Mouse (Mus musculus) heart, adult 2 months (tissue): Measurements from ENCODE around the gene Strbp. TPM values are rescaled to one million over a fixed set of nuclear protein-coding genes. Genes with fewer than 3 reads are reported as not detected.

Experiments
- DNase-seq, 2 experiments: peaks; one replicate each; pipeline ENCODE4 v3.0.0; 2021
- H3K27ac ChIP-seq: fragments of 200-600 bp; 2 replicates; pipeline ENCODE4 v1.8.1; 2022
- H3K27me3 ChIP-seq: fragments of 200-500 bp; 2 replicates; pipeline ENCODE4 v1.6.1; 2012; ENCODE audit warnings: mild to moderate bottlenecking, low read length, inconsistent platforms, mixed read lengths; ENCODE audit not compliant: control insufficient read depth, insufficient read depth
- H3K36me3 ChIP-seq: fragments of 200-500 bp; 2 replicates; pipeline ENCODE4 v1.6.1; 2012; ENCODE audit warnings: low read length, inconsistent platforms; ENCODE audit not compliant: control insufficient read depth, insufficient read depth
- H3K4me1 ChIP-seq: fragments of 200-500 bp; 2 replicates; pipeline ENCODE4 v1.6.1; 2011; ENCODE audit warnings: low read length; ENCODE audit not compliant: control insufficient read depth, insufficient read depth
- H3K4me3 ChIP-seq: fragments of 200-600 bp; 2 replicates; pipeline ENCODE4 v1.8.1; 2022
- H3K79me2 ChIP-seq: fragments of 200-500 bp; replicated peaks from 2 replicates; pipeline ENCODE4 v1.6.1; 2012; ENCODE audit warnings: mild to moderate bottlenecking, inconsistent platforms, low read length, moderate library complexity, mixed read lengths; ENCODE audit not compliant: control insufficient read depth, insufficient read depth
- H3K9ac ChIP-seq: fragments of 200-500 bp; 2 replicates; pipeline ENCODE4 v1.6.1; 2012; ENCODE audit warnings: low read depth, mild to moderate bottlenecking, control low read depth, inconsistent platforms, low read length, mixed read lengths
- CTCF ChIP-seq: fragments of 200-600 bp; IDR thresholded peaks from 2 replicates; pipeline ENCODE4 v1.8.1; 2022; ENCODE audit warnings: antibody characterized with exemption, mild to moderate bottlenecking, moderate library complexity
- EP300 ChIP-seq: fragments of 200-500 bp; IDR thresholded peaks from 2 replicates; pipeline ENCODE4 v1.6.1; 2011; ENCODE audit warnings: low read depth, low read length, control low read depth; ENCODE audit not compliant: insufficient read depth
- POLR2A ChIP-seq: fragments of 200-500 bp; IDR thresholded peaks from 2 replicates; pipeline ENCODE4 v1.6.1; 2011; ENCODE audit warnings: mild to moderate bottlenecking, low read depth, low read length, control low read depth; ENCODE audit not compliant: insufficient read depth
- WGBS: fragments of 180-500 bp; shearing (Covaris S2); methylation state at CpG from one replicate; pipeline ENCODE4 v1.1.7; 2018; 5-methylcytosine and 5-hydroxymethylcytosine counted together
- intact Hi-C: fragments of 180-260 bp; cut with DNase I; formaldehyde crosslinking; loops from one replicate; pipeline ENCODE4 v1.15.1; 2025
- long read RNA-seq: library from polyadenylated mRNA; stranded (forward); transcript quantifications from one replicate; pipeline ENCODE4 v2.0.0, GENCODE M21; 2021
- polyA plus RNA-seq: library from polyadenylated mRNA; depleted of rRNA; stranded (reverse); fragments of >200 nt; gene quantifications from 2 replicates; pipeline ENCODE4 v1.2.3, GENCODE M21; 2012; rRNA removed
- total RNA-seq, 2 experiments: library from RNA; stranded (reverse); gene quantifications; 2 replicates each; pipeline ENCODE4 v1.2.3; 2021

Strbp gene
- total RNA-seq = 10 to 100 TPM; 17.4 to 20.0 TPM
- 1.5 and 3.5 TPM in 2 replicates for polyA plus RNA-seq
- long read RNA-seq, transcript Strbp-202 (18 exons, 3,144 nt) = major isoform, 9 of 14 reads
- long read RNA-seq, partial matches to known transcripts = 0 of 14 reads
- long read RNA-seq, other reads (novel, unspliced or antisense) = 5 of 14 reads

DNA sequence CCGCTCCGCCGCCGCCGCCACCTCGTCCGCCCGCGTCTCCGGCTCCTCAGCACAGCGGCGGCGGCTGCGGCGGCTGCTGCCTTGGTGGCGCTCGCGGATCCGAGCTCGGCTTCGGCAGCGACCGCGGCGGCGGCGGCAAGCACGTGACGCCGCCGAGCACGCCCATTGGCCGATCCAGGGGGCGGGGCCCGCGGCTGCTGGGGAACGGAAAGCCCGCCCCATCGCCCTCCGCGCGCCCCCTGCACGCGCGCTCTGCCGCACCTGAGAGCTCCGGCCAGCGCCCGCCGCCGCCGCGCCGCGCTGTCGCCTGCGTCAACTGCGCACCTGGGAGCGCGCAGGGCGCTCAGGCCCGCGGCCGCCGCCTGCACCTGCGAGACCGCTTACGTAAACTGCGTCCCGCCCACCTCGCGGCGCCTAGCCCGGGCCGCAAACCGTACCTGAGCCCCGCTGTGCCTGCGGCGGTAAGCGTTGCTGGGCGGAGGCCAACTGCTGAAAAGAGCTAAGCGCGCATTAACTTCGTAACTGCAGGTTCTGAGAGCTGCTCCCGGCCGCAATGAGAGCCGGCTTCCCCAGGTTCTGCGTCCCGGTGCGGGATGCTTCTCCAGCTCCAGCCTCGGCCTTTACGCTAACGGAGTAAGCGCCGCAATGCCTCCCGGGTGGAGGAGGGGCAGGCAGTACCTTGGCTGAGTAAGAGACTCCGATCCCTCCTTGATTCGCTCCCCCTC, at the start of gene Strbp:
TSS of gene Strbp (minus strand) at position 630 of the 725 bp plus-strand sequence.
- peak within 1 kb of the TSS; percentile 95 for H3K9ac ChIP-seq
- 3% methylated on average over 98 of the region's 98 CpGs for WGBS
- no peaks in the 10 kb centered on the region; the same call in 1 of the 2 replicates for H3K79me2 ChIP-seq
- H3K36me3 ChIP-seq = no peaks in the 10 kb centered on the region
- H3K27me3 ChIP-seq = no peaks in the 10 kb centered on the region
- peak; percentile 25; the same call in 1 of the 2 replicates for TF ChIP-seq CTCF
- TF ChIP-seq EP300 = no peak
- peak; percentile 22; the same call in 1 of the 2 replicates for TF ChIP-seq POLR2A
- H3K27ac ChIP-seq = peak within 1 kb of the TSS; percentile 93
- peak; percentile 96 for DNase-seq
- H3K4me3 ChIP-seq = peak within 1 kb of the TSS; percentile 99
- H3K4me1 ChIP-seq = peaks cover 3% of the 10 kb centered on the region
- intact Hi-C loops = loop anchor here (2.0 kb wide), 1 partner anchor 67 kb away; no protein-coding TSS in a partner anchor

DNA sequence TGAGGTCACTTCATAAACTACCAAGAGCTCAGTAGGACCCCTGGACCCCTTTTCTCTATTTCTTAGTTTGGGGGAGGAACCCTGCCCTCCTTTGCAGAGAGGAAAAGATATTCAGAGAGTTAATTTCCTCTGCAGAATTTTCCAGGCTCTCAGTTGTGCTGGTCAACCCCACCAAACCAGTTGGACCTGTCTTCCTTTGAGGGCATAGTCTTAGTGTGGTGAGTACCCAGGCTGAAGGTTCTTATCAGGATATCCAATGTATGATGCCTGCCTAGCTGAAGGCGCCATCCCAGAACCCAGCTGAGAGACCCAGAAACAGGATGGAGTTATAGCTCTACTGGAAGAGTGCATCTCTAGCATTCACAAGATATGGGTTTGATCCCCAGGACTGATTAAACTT, 47.5 kb upstream of the Strbp start:
- H3K36me3 ChIP-seq = no peaks in the 10 kb centered on the region
- peaks cover 9% of the 10 kb centered on the region for H3K4me1 ChIP-seq
- no peak for DNase-seq
- WGBS = 100% methylated on average over 1 of the region's 1 CpGs
- no peaks in the 10 kb centered on the region for H3K79me2 ChIP-seq
- no peak overlapping the region for H3K4me3 ChIP-seq
- no peak overlapping the region for H3K27ac ChIP-seq
- H3K27me3 ChIP-seq = no peaks in the 10 kb centered on the region
- H3K9ac ChIP-seq = no peak overlapping the region
- intact Hi-C loops = no loop called here
- TF ChIP-seq POLR2A = no peak
- TF ChIP-seq EP300 = no peak
- TF ChIP-seq CTCF = no peak

DNA sequence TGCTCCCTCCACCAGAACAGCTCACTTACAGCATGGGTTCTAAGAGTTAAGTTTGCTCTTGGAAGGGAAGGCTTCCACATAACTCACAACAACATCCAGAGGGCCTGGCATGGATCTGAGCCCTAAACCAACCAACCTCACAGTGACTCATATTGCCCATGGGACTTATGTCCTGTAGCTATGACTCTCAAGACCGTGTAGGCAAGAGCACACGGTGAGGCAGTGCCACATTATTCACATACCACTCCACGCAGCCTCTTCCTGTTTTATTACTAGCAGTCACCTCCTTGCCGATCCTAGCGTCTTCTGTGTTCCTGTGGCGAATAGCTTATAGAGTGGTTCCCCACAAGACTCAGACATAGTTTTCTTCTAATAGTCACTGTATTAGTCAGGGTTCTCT, 45.7 kb upstream of the Strbp start:
- intact Hi-C loops = no loop called here
- H3K9ac ChIP-seq = no peak overlapping the region

DNA sequence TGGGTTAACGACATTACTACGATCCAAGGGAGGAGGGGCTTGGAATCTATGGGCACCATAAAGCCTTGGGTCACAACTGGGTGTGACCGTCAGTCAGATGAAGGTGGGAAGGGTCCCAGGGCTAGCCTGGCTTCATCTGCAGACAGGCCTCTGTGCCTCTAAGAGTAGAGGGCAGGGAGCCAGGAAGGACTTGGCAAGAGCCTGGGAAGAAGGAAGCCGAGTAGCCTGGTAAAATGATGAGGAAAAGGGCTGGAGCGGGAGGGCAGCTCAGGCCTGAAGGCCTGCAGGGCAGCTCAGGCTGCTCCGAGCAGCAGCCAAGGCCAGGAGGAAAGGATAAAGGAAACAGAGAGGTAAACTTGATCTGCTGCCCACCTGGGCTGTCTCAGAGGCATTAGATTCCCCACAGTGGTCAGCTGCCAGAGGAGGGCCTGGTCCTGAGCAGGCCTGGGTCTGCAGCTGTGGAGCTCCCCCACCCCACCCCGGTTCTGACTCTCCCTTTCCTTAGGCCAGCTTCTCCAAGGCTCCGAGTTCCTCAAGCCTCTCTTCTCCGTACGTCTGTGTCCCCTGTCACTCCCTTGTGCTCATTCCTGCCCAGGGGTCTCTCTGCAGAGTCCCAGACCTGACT, 44.9 kb upstream of the Strbp start:
- no peaks in the 10 kb centered on the region for H3K36me3 ChIP-seq
- TF ChIP-seq POLR2A = no peak
- TF ChIP-seq CTCF = no peak
- TF ChIP-seq EP300 = no peak
- peak; percentile 61 to 63 for DNase-seq
- H3K79me2 ChIP-seq = no peaks in the 10 kb centered on the region
- no peak overlapping the region for H3K4me3 ChIP-seq
- peak overlapping the region; percentile 20 for H3K27ac ChIP-seq
- no peaks in the 10 kb centered on the region for H3K27me3 ChIP-seq
- no peak overlapping the region for H3K9ac ChIP-seq
- 42% methylated on average over 10 of the region's 10 CpGs for WGBS
- intact Hi-C loops = no loop called here
- H3K4me1 ChIP-seq = peaks cover 9% of the 10 kb centered on the region

More for the DNA sequence above, 45.7 kb upstream of the Strbp start:
- peaks cover 9% of the 10 kb centered on the region for H3K4me1 ChIP-seq
- TF ChIP-seq CTCF = no peak
- no peak for TF ChIP-seq EP300
- H3K36me3 ChIP-seq = no peaks in the 10 kb centered on the region
- H3K79me2 ChIP-seq = no peaks in the 10 kb centered on the region
- H3K27ac ChIP-seq = no peak overlapping the region
- no peak overlapping the region for H3K4me3 ChIP-seq
- H3K27me3 ChIP-seq = no peaks in the 10 kb centered on the region
- 38% methylated on average over 6 of the region's 6 CpGs for WGBS
- no peak for DNase-seq

DNA sequence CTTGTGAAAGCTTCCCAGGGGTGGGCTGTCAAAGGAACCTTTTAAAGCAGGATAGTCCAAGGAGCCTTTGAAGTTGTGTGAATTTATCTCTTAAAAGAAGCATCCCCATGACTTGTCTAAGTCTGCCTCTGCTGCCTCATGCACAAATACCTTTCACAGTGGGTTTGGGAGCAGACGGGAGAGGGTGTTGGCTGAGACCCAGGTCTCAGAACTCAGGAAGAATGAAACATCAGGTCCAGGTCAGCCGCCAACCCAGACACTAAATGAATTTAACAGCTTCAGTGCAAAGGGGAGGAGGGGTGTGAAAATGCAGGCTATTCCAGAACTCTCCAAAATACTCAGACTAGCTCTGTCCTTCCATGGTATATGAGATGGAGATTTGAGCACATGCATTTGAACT, 44.2 kb upstream of the Strbp start:
- Histone ChIP-seq H3K27ac (peak overlapping the region; percentile 20), H3K4me3 (no peak overlapping the region), H3K4me1 (peaks cover 9% of the 10 kb centered on the region), H3K27me3 (no peaks in the 10 kb centered on the region), H3K79me2 (no peaks in the 10 kb centered on the region), H3K9ac (no peak overlapping the region), H3K36me3 (no peaks in the 10 kb centered on the region)
- 42% methylated on average over 2 of the region's 2 CpGs for WGBS
- DNase-seq = peak in 1 of 2 experiments; percentile 27
- intact Hi-C loops = no loop called here
- TF ChIP-seq EP300 (no peak), POLR2A (no peak), CTCF (no peak)
